Mouse (Mus musculus) forebrain, embryonic 16.5 days (tissue): ENCODE measurements around the gene Arhgap22. TPM values are rescaled to one million over a fixed set of nuclear protein-coding genes. Genes with fewer than 3 reads are reported as not detected.

Experiments
- ATAC-seq: fragments of 200-750 bp; cut with Nextera tagmentation; 2 replicates; pipeline ENCODE4 v1.8.0; 2017; ENCODE audit warnings: mild to moderate bottlenecking, moderate library complexity
- H3K27ac ChIP-seq: fragments of 300-500 bp; sonication (generic); 2 replicates; pipeline ENCODE4 v1.5.1; 2014; ENCODE audit warnings: low read length, control low read depth
- H3K27me3 ChIP-seq: fragments of 300-500 bp; sonication (generic); replicated peaks from 2 replicates; pipeline ENCODE4 v1.6.1; 2014; ENCODE audit warnings: low read length; ENCODE audit not compliant: control insufficient read depth, insufficient read depth
- H3K36me3 ChIP-seq: fragments of 300-500 bp; sonication (generic); 2 replicates; pipeline ENCODE4 v1.6.1; 2014; ENCODE audit not compliant: control insufficient read depth, insufficient read depth
- H3K4me1 ChIP-seq: fragments of 300-500 bp; sonication (generic); replicated peaks from 2 replicates; pipeline ENCODE4 v1.6.1; 2014; ENCODE audit warnings: low read length; ENCODE audit not compliant: control insufficient read depth, insufficient read depth
- H3K4me2 ChIP-seq: fragments of 300-500 bp; sonication (generic); 2 replicates; pipeline ENCODE4 v1.6.1; 2014; ENCODE audit warnings: mild to moderate bottlenecking, low read length, control low read depth
- H3K4me3 ChIP-seq: fragments of 300-500 bp; sonication (generic); replicated peaks from 2 replicates; pipeline ENCODE4 v1.5.1; 2014; ENCODE audit warnings: mild to moderate bottlenecking, low read length, control low read depth
- H3K9ac ChIP-seq: fragments of 300-500 bp; sonication (generic); replicated peaks from 2 replicates; pipeline ENCODE4 v1.6.1; 2014; ENCODE audit warnings: low read depth, low read length, control low read depth
- H3K9me3 ChIP-seq: fragments of 300-500 bp; sonication (generic); 2 replicates; pipeline ENCODE4 v1.6.1; 2016; ENCODE audit warnings: low read length; ENCODE audit not compliant: control insufficient read depth
- WGBS: fragments of 180-500 bp; shearing (Covaris S2); extraction: QIAGEN DNeasy Blood & Tissue Kit; methylation state at CpG from one replicate; pipeline ENCODE4 v1.1.7; 2014; 5-methylcytosine and 5-hydroxymethylcytosine counted together
- polyA plus RNA-seq: library from polyadenylated mRNA; unstranded; fragments of >200 nt; fragmentation: Nextera tagmentation; extraction: Ambion mirVana; gene quantifications from 2 replicates; pipeline ENCODE4 v1.2.1, GENCODE M21; 2015

Gene Arhgap22
- polyA plus RNA-seq, 1 experiment from 2014 or later, result 0.47 TPM

DNA sequence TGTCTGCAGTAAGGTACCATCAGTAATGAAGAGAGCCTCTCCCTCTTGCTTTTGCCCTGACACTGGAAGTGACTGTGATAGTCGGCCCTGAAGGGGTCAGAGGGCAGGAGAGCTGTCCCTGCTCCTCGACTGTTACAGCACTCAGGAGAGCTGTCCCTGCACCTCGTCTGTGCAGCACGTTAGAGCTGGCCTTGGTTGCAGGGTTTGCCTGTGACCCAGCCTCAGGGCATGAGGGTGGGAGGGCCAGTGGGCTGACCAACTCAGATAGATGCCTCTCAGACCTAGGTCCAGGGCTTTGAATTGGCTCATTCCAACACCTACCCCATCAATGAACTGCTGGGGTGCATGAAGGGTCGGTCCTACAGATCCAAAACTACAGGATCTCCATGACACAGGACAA lies 5.5 kb upstream of the Arhgap22 start:
- Histone ChIP-seq H3K27me3 (no peaks in the 10 kb centered on the region), H3K27ac (no peak overlapping the region), H3K9me3 (no peaks in the 10 kb centered on the region), H3K9ac (no peak overlapping the region), H3K4me3 (no peak overlapping the region), H3K4me2 (no peak overlapping the region), H3K4me1 (no peaks in the 10 kb centered on the region), H3K36me3 (no peaks in the 10 kb centered on the region)
- ATAC-seq, result no peak
- whole genome bisulfite sequencing, result 50% methylated on average over 5 of the region's 5 CpGs

DNA sequence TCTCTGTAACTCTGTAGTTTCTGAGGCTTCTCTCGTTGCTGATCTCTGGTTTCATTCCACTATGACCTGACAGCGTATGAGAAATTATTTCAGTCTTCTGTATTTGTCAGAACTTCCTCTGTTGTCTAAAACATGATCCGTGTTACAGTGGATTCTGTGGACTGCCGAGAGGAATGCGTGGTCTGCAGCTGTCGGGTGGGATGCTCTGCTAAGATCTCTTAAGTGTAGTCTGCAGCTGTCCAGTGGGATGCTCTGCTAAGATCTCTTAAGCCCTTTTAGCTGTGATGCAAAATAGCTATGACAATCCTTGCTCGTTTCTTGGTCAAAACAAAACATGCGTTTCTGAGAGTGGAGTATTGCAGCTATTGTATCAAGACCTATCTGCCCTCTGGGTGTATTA lies 3.0 kb upstream of the Arhgap22 start:
- Histone ChIP-seq H3K27me3 (peaks cover 4% of the 10 kb centered on the region; the same call in 1 of the 2 replicates), H3K36me3 (no peaks in the 10 kb centered on the region), H3K27ac (no peak overlapping the region), H3K9ac (no peak overlapping the region), H3K4me1 (peaks cover 6% of the 10 kb centered on the region), H3K4me3 (no peak overlapping the region), H3K9me3 (no peaks in the 10 kb centered on the region), H3K4me2 (no peak overlapping the region)
- 80% methylated on average over 8 of the region's 8 CpGs for WGBS
- no peak for ATAC-seq

DNA sequence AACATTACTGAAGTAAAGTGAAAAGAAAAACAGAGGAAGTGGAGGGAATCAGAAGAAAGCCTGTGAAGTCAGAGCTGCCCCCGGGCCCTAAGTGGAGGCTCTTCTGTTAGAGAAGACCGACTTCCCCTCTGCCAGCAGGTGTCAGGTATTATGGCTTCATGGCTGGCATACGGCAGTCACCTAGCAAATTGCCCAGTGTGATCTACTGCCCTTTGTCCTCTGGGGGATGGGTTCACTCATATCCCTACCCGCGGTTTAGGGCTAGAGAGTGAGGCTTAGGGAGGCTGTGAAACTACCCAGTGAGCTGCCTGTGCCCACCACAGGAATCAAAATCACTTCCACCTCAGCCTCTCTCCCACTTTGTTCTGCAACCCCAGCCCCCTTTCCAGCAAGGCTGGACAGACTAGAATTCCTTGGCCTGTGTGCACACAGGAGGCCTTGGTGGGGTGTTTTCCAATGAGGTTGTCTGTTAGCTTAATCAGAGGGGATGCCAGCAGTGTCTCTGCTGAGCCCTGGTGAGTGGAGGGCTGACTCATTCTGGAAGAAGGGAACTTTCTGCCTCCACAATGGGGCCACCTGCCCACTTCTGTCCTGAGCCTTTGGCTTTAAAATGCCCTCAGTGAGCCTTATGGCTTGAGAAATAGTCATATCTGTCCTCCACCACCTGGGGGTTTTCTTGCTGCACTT lies 1.4 kb upstream of the Arhgap22 start:
- Histone ChIP-seq H3K27me3 (peaks cover 4% of the 10 kb centered on the region; the same call in 1 of the 2 replicates), H3K27ac (no peak overlapping the region), H3K9me3 (no peaks in the 10 kb centered on the region), H3K4me1 (peaks cover 6% of the 10 kb centered on the region), H3K9ac (no peak overlapping the region), H3K4me3 (no peak overlapping the region), H3K4me2 (no peak overlapping the region), H3K36me3 (no peaks in the 10 kb centered on the region)
- ATAC-seq, result no peak
- 85% methylated on average over 5 of the region's 5 CpGs for WGBS

DNA sequence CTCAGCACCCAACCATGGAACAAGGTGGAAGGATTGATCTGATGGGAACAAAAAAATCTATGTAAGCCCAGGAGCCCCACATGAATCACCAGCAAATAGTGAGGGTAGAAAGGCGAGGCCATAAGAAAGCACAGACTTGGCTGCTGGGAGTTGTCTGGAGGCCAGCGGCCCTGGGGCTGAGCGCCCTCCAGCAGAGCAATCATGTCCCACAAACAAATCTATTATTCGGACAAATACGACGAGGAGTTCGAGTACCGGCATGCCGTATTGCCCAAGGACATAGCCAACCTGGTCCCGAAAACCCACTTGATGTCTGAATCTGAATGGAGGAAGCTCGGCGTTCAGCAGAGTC lies 892 bp upstream of the Arhgap22 start:
- Histone ChIP-seq H3K9ac (no peak overlapping the region), H3K9me3 (no peaks in the 10 kb centered on the region), H3K4me3 (no peak overlapping the region), H3K36me3 (no peaks in the 10 kb centered on the region), H3K27me3 (peaks cover 4% of the 10 kb centered on the region; the same call in 1 of the 2 replicates), H3K4me1 (peaks cover 6% of the 10 kb centered on the region), H3K4me2 (no peak overlapping the region), H3K27ac (no peak overlapping the region)
- no peak for ATAC-seq
- 87% methylated on average over 12 of the region's 12 CpGs for WGBS

DNA sequence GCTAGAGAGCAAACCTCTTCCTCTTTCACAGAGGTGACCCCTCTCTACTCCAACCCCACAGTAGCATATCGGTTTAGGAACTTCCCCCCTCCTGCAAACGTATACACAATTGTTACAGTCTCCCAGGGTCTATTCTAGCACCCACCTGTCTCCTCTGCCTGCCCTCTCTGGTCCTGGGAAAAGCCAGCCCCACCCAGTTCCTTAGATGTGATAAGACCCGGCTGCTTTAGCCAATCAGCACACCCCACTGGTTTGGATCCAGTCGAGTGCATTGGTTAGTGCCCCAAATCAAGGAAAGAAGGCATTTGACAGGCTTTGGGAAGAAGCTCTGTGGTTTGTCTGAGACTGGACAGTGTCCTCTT lies 922 bp downstream of the Arhgap22 start:
- ATAC-seq, result no peak
- no peak overlapping the region for H3K27ac ChIP-seq
- H3K9me3 ChIP-seq, result no peaks in the 10 kb centered on the region
- peaks cover 4% of the 10 kb centered on the region; the same call in 1 of the 2 replicates for H3K27me3 ChIP-seq
- 13% methylated on average over 4 of the region's 4 CpGs for WGBS
- H3K4me1 ChIP-seq, result peaks cover 6% of the 10 kb centered on the region
- H3K36me3 ChIP-seq, result no peaks in the 10 kb centered on the region
- no peak overlapping the region for H3K4me2 ChIP-seq
- no peak overlapping the region for H3K9ac ChIP-seq
- H3K4me3 ChIP-seq, result no peak overlapping the region

DNA sequence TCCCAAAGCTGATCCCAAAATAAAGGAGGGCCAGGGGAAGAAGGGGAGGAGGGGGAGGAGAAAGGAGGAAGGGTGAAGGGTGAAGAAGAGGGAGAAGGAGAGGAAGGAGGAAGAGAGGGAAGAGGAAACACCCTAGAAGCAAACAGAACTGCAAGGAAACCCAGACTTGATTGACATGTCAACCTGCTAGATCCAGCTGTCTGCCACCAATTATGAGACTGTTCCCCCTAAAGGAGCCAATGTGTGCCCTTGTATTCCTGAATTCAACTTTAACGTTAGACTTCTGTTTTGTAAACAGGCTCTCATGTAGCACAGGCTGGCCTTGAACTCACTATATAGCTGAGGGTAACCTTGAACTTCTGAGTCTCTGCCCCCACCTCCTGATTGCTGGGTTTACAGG lies 1.3 kb downstream of the Arhgap22 start:
- Histone ChIP-seq H3K36me3 (no peaks in the 10 kb centered on the region), H3K9ac (no peak overlapping the region), H3K4me3 (no peak overlapping the region), H3K27me3 (peaks cover 4% of the 10 kb centered on the region; the same call in 1 of the 2 replicates), H3K27ac (no peak overlapping the region), H3K4me2 (no peak overlapping the region), H3K9me3 (no peaks in the 10 kb centered on the region), H3K4me1 (peaks cover 6% of the 10 kb centered on the region)
- no peak for ATAC-seq
- WGBS, result 65% methylated on average over 1 of the region's 1 CpGs

DNA sequence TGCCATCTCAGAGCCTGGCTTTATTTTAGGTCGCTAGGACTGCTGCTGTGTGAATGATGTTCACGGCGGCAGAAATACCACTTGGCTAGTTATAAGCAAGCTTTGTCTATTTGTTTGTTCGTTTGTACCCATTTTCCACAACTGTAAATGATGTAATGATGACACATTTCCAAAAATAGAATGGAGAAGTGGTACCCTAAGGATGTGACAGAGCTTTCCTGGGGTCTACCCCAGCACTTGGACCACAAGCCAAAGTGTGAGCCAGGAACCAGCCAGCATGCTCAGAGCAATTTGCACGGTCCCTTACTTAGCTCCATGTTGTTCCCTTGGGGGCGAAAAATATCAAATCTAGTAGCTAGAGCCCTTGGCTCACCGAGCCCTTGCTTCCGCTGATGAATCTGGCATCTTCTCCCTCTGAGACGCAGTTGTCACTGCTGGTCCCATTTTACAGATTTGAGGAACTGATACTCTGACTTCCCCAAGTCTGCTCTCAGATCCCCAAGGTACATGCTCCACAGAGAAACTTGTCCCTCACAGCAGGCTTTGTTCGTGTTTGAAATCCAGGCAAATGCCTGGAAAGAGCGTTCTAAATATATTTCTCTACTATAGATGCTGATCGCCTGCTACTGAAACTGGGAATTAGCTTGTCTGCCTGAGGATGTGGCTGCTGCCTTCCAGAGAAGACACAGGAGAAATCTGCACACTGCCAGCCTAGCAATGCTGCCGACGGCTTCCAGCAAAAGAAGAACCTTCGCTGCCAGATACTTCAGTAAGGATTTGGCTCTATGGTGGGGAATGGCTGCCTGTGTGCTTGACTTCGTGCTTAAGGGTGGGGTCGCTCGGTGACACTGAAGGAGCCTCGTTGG lies 2.8 kb downstream of the Arhgap22 start:
- H3K4me1 ChIP-seq, result peaks cover 6% of the 10 kb centered on the region
- no peak overlapping the region for H3K4me2 ChIP-seq
- no peak overlapping the region for H3K9ac ChIP-seq
- 81% methylated on average over 19 of the region's 19 CpGs for WGBS
- H3K4me3 ChIP-seq, result no peak overlapping the region
- H3K9me3 ChIP-seq, result no peaks in the 10 kb centered on the region
- H3K27ac ChIP-seq, result peak overlapping the region; percentile 20
- no peaks in the 10 kb centered on the region for H3K36me3 ChIP-seq
- H3K27me3 ChIP-seq, result peaks cover 4% of the 10 kb centered on the region; the same call in 1 of the 2 replicates
- ATAC-seq, result no peak

DNA sequence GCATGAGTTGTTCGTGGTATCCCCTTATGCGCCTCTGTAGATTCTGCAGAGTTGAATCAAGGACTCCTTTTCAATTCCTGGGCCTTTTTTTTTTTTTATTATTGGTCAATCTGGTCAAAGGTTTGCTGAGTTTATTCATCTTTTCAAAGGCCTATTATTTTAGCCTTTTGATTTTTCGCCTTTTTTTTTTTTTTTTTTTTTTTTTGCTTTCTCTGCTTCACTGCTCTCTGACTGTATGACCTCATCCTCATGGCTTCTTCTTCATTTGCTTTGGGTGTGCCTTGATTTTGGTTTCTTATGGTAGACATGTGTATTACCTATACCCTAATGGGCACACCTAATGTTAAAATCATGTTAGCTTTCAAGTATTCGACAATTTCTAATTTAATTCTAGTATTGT lies 11.4 kb downstream of the Arhgap22 start:
- Histone ChIP-seq H3K4me2 (no peak overlapping the region), H3K4me3 (no peak overlapping the region), H3K9ac (no peak overlapping the region), H3K27ac (no peak overlapping the region), H3K9me3 (no peaks in the 10 kb centered on the region), H3K36me3 (no peaks in the 10 kb centered on the region), H3K4me1 (no peaks in the 10 kb centered on the region), H3K27me3 (no peaks in the 10 kb centered on the region)
- no peak for ATAC-seq
- 84% methylated on average over 4 of the region's 4 CpGs for WGBS

DNA sequence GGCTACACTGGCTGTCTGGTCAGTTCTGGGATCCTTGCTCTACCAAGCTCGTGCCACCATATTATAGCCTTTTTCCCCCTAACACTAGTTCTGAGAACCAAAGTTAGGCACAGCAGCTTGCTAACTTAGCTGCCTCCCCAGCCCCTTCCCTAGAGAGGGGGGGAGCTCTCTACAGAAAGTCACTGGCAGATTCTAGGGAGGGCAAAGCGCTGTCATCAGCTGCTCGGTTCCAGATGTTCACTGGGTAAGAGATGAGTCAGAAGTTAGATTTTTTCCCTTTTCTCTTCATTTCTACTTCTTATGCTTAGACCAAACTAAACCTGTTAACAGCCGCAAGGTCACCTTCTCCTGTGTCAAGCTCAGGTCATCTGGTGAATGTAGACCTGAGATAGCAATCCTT lies 16.8 kb downstream of the Arhgap22 start:
- H3K36me3 ChIP-seq, result no peaks in the 10 kb centered on the region
- no peaks in the 10 kb centered on the region for H3K4me1 ChIP-seq
- H3K9ac ChIP-seq, result no peak overlapping the region
- ATAC-seq, result no peak
- no peaks in the 10 kb centered on the region for H3K9me3 ChIP-seq
- no peak overlapping the region for H3K4me2 ChIP-seq
- 93% methylated on average over 4 of the region's 4 CpGs for WGBS
- H3K4me3 ChIP-seq, result no peak overlapping the region
- H3K27me3 ChIP-seq, result no peaks in the 10 kb centered on the region
- H3K27ac ChIP-seq, result no peak overlapping the region
